Mouse (Mus musculus) kidney, adult 8-10 months (tissue): Measurements from ENCODE around the gene Ncaph.
"Not testable (repeated sequence)": the region's sequence is repeated elsewhere in the genome, so short reads cannot be mapped to it uniquely, and the experiment has no call there.

Source experiments
- DNase-seq, 2 experiments: peaks; one replicate each; pipeline ENCODE4 v3.0.0; 2022

Ncaph gene

DNA sequence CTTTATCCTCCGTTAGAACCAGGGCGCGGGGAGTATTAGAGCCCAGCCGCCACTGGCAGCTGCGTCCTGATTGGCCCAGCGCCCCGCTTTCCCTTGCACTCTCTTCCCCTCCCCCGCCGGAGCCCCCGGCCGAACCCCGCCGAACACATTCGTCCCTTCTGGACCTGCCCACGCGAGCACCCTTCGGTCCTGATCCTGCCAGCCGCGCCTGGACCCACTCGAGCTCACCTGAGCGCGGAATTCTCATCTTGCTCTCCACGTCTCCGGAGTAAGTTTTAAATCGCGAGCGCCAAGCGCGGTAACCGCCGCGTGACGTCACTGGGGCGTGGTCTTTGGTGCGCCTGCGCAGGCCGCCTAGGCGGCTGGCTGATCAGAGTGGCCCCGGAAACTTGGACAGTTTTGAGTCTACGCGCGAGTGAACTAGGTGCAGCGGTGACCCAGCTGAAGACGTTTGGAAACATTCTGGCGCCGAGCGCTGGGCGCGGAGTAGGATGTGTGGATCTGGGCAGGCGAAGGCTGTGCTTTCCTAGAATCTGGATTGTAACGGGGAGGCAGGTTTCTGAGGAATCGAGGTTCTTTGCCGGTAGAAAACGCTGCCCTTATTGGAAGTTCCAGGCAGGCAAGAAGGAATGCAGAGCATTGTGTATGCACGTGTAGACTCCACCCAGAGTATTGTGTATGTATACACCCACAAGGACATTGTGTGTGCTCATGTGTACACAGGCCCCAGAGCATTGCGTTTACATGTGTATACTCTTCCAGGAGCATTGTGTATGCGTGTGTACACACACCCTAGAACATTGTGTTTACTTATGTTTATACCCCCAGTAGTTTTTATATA is at the start of gene Ncaph:
TSS of gene Ncaph (minus strand) at position 334 of the 841 bp plus-strand sequence.
- peak; percentile 88 to 94 for DNase-seq

GRCm38 (mm10) chr2:127182598-127183381 is 49.0 kb upstream of the Ncaph start:
- DNase-seq, result peak; percentile 84 to 92

GRCm38 (mm10) chr2:127166261-127166660 is 32.5 kb upstream of the Ncaph start:
- peak in 1 of 2 experiments; percentile 34 for DNase-seq

DNA sequence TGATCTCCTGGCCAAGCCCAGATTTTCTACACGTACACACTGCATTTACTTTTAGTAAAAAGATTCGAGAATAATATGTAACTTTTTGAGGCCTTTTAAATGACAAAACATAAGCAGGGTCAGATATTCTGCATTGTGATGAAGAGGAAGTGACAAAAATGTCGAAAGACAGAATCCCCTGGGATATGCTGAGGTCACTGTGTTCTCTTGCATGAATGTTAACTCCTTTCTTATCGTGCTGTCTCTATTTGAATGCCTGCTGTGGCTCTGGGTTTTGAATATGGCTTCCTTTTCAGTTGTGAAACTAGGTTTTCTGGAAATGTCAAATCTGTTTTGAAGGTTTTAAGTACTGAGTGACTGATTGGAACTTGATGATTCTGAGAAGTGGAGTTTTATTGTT is 31.9 kb upstream of the Ncaph start:
- no peak for DNase-seq

- DNase-seq, result no peak
Observed at GRCm38 (mm10) chr2:127145699-127146098, 11.9 kb upstream of the Ncaph start.

GRCm38 (mm10) chr2:127143158-127144063 is 9.7 kb upstream of the Ncaph start, which contains the start of gene Itpripl1:
Gene Itpripl1 (minus strand): TSS chr2:127143442.
- DNase-seq, result peak; percentile 92

GRCm38 (mm10) chr2:127142577-127143157 is 8.9 kb upstream of the Ncaph start:
- DNase-seq, result no peak

- DNase-seq, result no peak
Observed at GRCm38 (mm10) chr2:127142031-127142430, 8.3 kb upstream of the Ncaph start.

GRCm38 (mm10) chr2:127140011-127140410 is 6.3 kb upstream of the Ncaph start:
- DNase-seq, result no peak

GRCm38 (mm10) chr2:127139605-127140004 is 5.9 kb upstream of the Ncaph start:
- DNase-seq, result no peak

DNA sequence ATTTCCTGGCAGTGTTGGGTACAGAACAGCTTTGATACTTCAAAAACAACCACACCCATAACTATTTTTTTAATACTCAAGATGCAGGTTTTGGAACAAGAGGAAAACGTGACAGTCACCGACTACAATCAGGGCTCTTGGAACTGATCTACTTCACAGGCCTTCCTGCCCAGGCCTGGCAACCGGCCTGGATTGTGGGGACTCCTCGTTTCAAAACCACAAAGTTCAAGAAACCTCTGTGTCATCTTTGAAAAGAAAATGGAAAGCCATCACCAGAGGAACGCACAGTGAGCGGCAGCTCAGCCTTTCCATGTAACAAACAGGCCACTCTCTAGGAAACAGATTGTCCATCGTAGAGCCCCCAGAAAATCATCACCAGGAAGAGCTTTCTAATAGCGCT is 5.3 kb upstream of the Ncaph start:
- DNase-seq, result no peak

DNA sequence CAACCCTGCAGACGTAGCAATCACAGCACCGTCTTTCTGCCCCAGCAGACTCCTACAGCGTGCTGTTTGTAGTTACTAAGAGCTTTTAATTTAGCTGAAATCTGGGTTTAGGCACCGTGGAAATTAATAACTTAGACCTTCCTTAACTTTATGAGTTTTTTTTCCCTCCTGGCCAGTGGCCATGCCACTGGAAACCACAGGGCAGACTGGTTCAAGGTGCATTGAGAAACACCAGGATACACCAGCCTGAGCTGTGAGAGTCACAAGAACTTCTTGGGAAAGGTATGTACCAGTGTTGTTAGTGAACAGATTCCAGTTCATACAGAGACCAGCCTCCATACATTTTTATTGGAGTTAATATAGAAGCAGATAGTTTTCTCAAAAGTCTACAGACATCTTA is 4.7 kb upstream of the Ncaph start:
- DNase-seq, result peak in 1 of 2 experiments; percentile 21

DNA sequence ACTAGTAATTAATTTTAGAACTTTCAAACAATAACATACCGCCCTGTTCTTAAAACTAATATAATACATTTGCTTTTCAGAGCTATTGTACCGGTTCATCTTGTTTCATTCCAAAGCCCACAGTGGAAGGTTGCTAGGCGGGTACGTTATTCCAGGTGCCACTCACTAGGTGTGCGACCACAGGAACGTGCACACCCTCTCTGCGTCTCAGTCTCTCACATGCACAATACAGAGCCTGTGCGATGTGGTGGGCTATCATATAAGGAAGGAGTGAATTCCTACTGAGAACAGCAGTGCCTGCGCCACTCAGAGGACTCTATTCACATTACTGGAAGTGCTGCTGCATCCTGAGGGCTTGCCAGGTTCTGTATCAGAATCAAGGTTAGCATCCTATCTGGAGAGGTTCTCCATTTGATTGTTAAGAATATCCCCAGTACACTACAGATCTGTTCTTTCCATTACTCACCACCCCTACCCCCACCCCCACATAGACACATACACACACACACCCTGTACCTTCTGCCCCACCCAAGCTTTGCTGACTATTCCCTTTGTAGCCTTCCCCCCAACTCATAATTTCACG is 4.2 kb upstream of the Ncaph start:
- DNase-seq, result no peak

- DNase-seq, result peak; percentile 7 to 27
Observed at GRCm38 (mm10) chr2:127136979-127137378, 3.2 kb upstream of the Ncaph start.

- not testable (repeated sequence) for DNase-seq
Observed at GRCm38 (mm10) chr2:127135255-127135654, 1.5 kb upstream of the Ncaph start.

- DNase-seq, result no peak
Observed at GRCm38 (mm10) chr2:127131353-127131752, 2.4 kb downstream of the Ncaph start.

- no peak for DNase-seq
Observed at GRCm38 (mm10) chr2:127128926-127129325, 4.8 kb downstream of the Ncaph start.

GRCm38 (mm10) chr2:127121591-127122235 is 12.0 kb downstream of the Ncaph start:
- DNase-seq, result peak; percentile 27 to 54

DNA sequence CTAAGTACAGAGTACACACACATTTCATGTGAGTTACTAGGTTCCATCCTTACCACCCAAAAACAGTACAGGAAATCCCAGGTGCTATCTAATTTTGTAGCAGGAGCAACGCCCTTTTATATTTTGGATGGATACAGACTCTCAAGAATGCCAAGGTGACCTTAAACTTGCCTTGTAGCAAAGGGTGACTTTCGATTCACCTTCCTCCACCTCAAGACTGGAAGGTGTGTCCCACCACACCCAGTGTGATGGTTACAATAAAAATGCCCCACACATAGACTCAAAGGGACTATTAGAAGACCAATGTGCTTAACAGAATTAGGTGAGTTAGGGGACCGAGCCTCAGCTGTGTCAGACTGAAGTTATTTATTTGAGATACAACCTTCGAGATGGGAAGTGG is 24.8 kb downstream of the Ncaph start:
- DNase-seq, result no peak

DNA sequence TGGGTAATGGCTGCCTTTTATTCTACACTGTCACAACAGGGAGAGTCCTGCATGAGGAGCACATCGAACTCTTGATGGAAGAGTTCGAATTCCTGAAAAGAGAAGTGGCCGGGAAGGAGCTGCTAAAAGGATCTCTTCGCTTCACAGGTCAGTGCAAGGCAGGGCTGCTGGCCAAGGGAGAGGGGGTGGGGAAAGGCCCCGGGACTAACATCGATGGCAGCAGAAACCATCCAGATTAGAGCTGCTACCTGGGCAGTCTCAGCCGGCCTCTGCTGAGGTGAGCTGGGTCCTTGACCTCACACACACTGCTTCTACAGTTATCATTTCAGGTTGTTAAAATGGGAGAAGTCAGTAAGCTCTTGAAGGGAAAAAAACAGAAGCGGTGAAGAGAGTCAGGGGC is 41.8 kb downstream of the Ncaph start:
- DNase-seq, result peak in 1 of 2 experiments; percentile 8

- not testable (repeated sequence) for DNase-seq
Observed at GRCm38 (mm10) chr2:127090151-127090550, 43.6 kb downstream of the Ncaph start.
